Comparison of ENCODE assay signal across 20 mouse cellular contexts in the genomic region with DNA sequence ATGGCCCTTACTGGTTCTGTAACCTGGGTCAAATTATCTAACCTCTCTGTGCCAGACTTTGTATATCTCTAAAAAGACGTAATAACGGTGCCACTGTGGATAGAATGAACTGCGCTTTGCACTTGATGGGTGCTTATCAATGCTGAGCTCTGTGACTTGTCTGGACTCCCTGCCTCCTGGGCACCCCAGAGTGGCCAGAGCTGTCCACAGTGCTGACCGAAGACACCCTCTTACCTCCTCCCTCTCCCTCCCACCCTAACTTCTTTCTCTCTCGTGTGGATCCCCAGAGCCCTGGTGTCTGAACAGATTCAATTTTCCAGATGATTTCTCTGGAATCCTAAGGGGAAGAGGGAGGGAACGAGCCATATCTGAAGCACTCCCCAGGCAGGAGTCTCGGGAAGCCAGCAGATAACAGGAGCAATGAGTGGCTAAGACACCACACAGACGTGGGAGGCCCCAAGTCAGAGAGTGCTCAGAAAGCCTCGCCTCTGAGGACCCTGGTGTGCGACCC. TPM values are rescaled to one million over a fixed set of nuclear protein-coding genes. Genes with fewer than 3 reads are reported as not detected.
A peak's percentile ranks its signal among the peaks of the same experiment; 100 is the strongest.
DNase-seq lines count a peak whose midpoint lies in the region; ATAC-seq and TF ChIP-seq lines count a peak whose summit lies in the region.
"Had no signal": no experiment of that assay in that cellular context is flagged by ENCODE, and none has a peak within 500 bp of the region (broad histone marks: within the 10 kb centered on the region; RNA-seq: fewer than 3 reads in every experiment).

Gucy2d (plus strand) TSS at position 461 of the 511 bp plus-strand sequence.

- WGBS in hindbrain, postnatal 0 days: 45% methylated on average over 10 of the region's 10 CpGs
- 55% methylated on average over 10 of the region's 10 CpGs for WGBS in hindbrain, embryonic 10.5 days

- no peak for TF ChIP-seq CTCF in hindbrain, postnatal 0 days (IDR thresholded peaks at IDR 0.05; ENCODE audit: low read depth)

- ATAC-seq in hindbrain, postnatal 0 days: 0 out of 2 replicates have a peak, but pooled peaks have one; percentile 35
- no peak for ATAC-seq in CD4-positive, CD25-positive, alpha-beta regulatory T cell, adult 4 months
- ATAC-seq in megakaryocyte, adult 5-6 weeks (ENCODE audit: poor library complexity, severe bottlenecking): no peak
- ATAC-seq: hindbrain, embryonic 16.5 days; midbrain, embryonic 16.5 days had no signal

- H3K4me1 ChIP-seq in hindbrain, postnatal 0 days (ENCODE audit: insufficient read depth, low read length): no peaks in the 10 kb centered on the region
- H3K4me1 ChIP-seq in hindbrain, embryonic 10.5 days (replicated peaks): peaks cover 5% of the 10 kb centered on the region
- H3K4me1 ChIP-seq: forebrain, embryonic 12.5 days had no signal

- H3K36me3 ChIP-seq in hindbrain, postnatal 0 days (ENCODE audit: insufficient read depth, low read length): no peaks in the 10 kb centered on the region
- H3K36me3 ChIP-seq in hindbrain, embryonic 10.5 days: no peaks in the 10 kb centered on the region
- H3K36me3 ChIP-seq: forebrain, embryonic 12.5 days had no signal

- H3K9ac ChIP-seq in hindbrain, postnatal 0 days (replicated peaks; ENCODE audit: low read length): no peak within 1 kb of the TSS
- H3K9ac ChIP-seq: forebrain, embryonic 12.5 days had no signal

- no peak within 1 kb of the TSS for H3K27ac ChIP-seq in hindbrain, postnatal 0 days
- no peak within 1 kb of the TSS for H3K27ac ChIP-seq in hindbrain, embryonic 10.5 days
- H3K27ac ChIP-seq: forebrain, embryonic 12.5 days had no signal

- no peaks in the 10 kb centered on the region for H3K27me3 ChIP-seq in hindbrain, postnatal 0 days (ENCODE audit: insufficient read depth, low read length)
- H3K27me3 ChIP-seq in hindbrain, embryonic 10.5 days (ENCODE audit: insufficient read depth, poor library complexity, severe bottlenecking): no peaks in the 10 kb centered on the region

- no peak for DNase-seq in hindbrain, postnatal 0 days (ENCODE audit: low spot score)
- DNase-seq in hindbrain, embryonic 10.5 days (ENCODE audit: low spot score): no peak
- peak; percentile 24 for DNase-seq in retina, embryonic 14.5 days (ENCODE audit: low spot score)
- no peak for DNase-seq in retina, postnatal 1 day
- peak; percentile 23 for DNase-seq in R1 (ENCODE audit: low read depth, low spot score)
- DNase-seq: cerebellum, postnatal 25 days; gastrocnemius, postnatal 14 days; kidney, adult 11 months; layer of hippocampus, postnatal 36 days; left cerebral cortex, postnatal 4 days; lung, adult 18-20 months; right cerebral cortex, postnatal 25 days; thymus, postnatal 14 days had no signal

- no peak within 1 kb of the TSS for H3K4me2 ChIP-seq in hindbrain, postnatal 0 days (ENCODE audit: low read depth, low read length)
- H3K4me2 ChIP-seq: forebrain, embryonic 12.5 days; heart, embryonic 11.5 days had no signal

- H3K4me3 ChIP-seq in hindbrain, postnatal 0 days (ENCODE audit: low read length): no peak within 1 kb of the TSS
- H3K4me3 ChIP-seq in hindbrain, embryonic 10.5 days: no peak within 1 kb of the TSS
- H3K4me3 ChIP-seq: forebrain, embryonic 12.5 days had no signal

- no peaks in the 10 kb centered on the region for H3K9me3 ChIP-seq in hindbrain, postnatal 0 days (ENCODE audit: low read length)
- H3K9me3 ChIP-seq in hindbrain, embryonic 10.5 days: no peaks in the 10 kb centered on the region
- H3K9me3 ChIP-seq: forebrain, embryonic 12.5 days had no signal

RNA-seq across cellular contexts. Expression of gene Gucy2d, which starts in this region (rescaled TPM):
- 0.18 TPM in 1 of 2 replicates, not detected in the other for total RNA-seq in hindbrain, postnatal 0 days (2014; rRNA removed)
- polyA plus RNA-seq in hindbrain, postnatal 0 days (2015; fragmentation: Nextera tagmentation; extraction: Ambion mirVana): 0.18 and 0.20 TPM in 2 replicates
- not detected in 2 replicates for polyA plus RNA-seq in hindbrain, embryonic 10.5 days (2016; fragmentation: Nextera tagmentation; extraction: Ambion mirVana)
- polyA plus RNA-seq in CD4-positive, CD25-positive, alpha-beta regulatory T cell, adult 4 months (2017; shearing (Covaris generic)): not detected
- total RNA-seq in megakaryocyte, adult 5-6 weeks (2015): not detected in 2 replicates
- total RNA-seq in megakaryocyte, adult 5-6 weeks (2017): not detected in 2 replicates
- total RNA-seq: layer of hippocampus, postnatal 36 days; liver, adult 2 months had no signal
- polyA plus RNA-seq: forebrain, embryonic 12.5 days; liver, adult 2 months had no signal

Comparison
In these comparisons a context has a peak if more than half of its experiments do, and no peak if none do; other contexts are left out.
1. DNase-seq: peak in retina, embryonic 14.5 days (single experiment) and R1 (single experiment); none in hindbrain, postnatal 0 days (single experiment), hindbrain, embryonic 10.5 days (single experiment) and retina, postnatal 1 day (single experiment).
2. Peak in ATAC-seq in hindbrain, postnatal 0 days; RNA of the gene not detected or under 1 TPM.